Mouse (Mus musculus): ENCODE data around the gene Snx30. TPM values are rescaled to one million over a fixed set of nuclear protein-coding genes. Genes with fewer than 3 reads are reported as not detected.

Snx30 gene
- total and polyA plus RNA-seq, 3 experiments: 1.9 to 5.5 (median 4.7) TPM

DNA sequence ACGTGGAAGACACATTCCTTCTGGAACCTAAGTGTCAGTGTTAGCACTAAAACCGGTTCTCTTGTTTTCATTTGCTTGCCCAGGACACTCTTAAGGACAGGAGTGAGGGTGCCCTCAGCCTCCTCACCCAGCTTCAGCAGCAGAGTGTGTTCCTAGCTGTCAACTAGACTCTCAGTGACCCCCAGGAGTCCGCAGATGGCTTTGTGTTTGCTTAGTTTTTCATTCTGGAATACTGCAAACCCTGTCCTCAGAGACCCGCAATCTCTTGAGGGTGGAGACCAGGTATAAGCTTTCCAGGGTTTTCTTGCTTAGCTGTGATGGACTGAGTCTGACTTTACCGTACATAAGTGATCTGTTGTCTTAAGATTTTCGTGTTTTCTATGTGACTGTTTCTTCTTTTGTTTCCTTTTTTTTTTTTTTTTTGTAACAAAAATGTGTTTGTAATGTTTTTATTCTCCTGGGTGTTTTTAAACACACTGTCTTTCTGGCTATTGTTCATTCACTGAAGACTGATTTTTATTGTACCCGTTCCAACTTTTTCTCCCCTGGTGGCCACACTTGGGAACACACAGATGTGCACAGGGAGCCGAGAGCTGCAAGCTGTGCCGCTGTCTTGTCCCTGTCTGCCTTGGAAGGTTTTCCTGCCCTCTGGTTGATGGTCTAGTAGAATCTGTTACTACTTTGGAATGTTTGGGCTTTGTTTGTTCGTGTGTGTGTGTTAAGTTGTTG is 44.8 kb upstream of the Snx30 start:
- DNase-seq: peak; percentile 27 to 63
- peaks cover 9% of the 10 kb centered on the region for H3K4me1 ChIP-seq (ENCODE audit: control insufficient read depth, insufficient read depth, low read length)
- no peak overlapping the region for H3K4me3 ChIP-seq
- no peaks in the 10 kb centered on the region for H3K79me2 ChIP-seq (replicated peaks; ENCODE audit: control insufficient read depth, insufficient read depth, low read length)
- H3K36me3 ChIP-seq (ENCODE audit: control insufficient read depth, insufficient read depth, low read length): no peaks in the 10 kb centered on the region
- H3K9ac ChIP-seq (ENCODE audit: low read depth, low read length): no peak overlapping the region
- 34% methylated on average over 10 of the region's 10 CpGs for WGBS
- H3K27me3 ChIP-seq (ENCODE audit: control insufficient read depth, insufficient read depth, low read length): no peaks in the 10 kb centered on the region
- peak overlapping the region; percentile 29; the same call in 1 of the 2 replicates for H3K27ac ChIP-seq
- intact Hi-C loops (cut with DNase I): loop anchor here (5.0 kb wide), 1 partner anchor 143 kb away; no protein-coding TSS in a partner anchor
- TF ChIP-seq EP300 (IDR thresholded peaks at IDR 0.05; ENCODE audit: insufficient read depth, low read depth, low read length): no peak
- no peak for TF ChIP-seq POLR2A (IDR thresholded peaks at IDR 0.05; ENCODE audit: insufficient read depth, low read depth, low read length)
- peak; percentile 85 for TF ChIP-seq CTCF (IDR thresholded peaks at IDR 0.05)

DNA sequence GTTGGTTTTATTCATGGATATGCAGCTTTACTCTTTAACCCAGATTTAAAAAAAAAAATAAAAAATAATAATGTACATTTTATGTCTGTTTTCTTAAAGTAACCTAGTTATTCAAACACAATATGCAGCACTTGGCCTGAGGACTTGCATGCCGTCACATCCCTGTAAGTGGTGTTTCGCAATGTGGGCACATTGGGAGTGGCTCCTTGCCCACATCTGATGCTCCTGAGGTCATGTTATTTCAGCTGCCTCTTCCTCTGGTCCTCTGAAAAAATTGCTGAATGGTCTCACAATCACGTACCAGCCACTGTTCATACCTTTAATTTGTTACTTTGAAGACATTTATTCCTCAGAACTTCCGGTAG is 44.3 kb upstream of the Snx30 start:
- intact Hi-C loops (cut with DNase I): loop anchor here (5.0 kb wide), 1 partner anchor 144 kb away; no protein-coding TSS in a partner anchor
- no peaks in the 10 kb centered on the region for H3K36me3 ChIP-seq (ENCODE audit: control insufficient read depth, insufficient read depth, low read length)
- H3K4me3 ChIP-seq: no peak overlapping the region
- WGBS: 48% methylated on average over 4 of the region's 4 CpGs
- H3K27ac ChIP-seq: no peak overlapping the region
- DNase-seq: peak; percentile 53 to 70
- H3K27me3 ChIP-seq (ENCODE audit: control insufficient read depth, insufficient read depth, low read length): no peaks in the 10 kb centered on the region
- no peak overlapping the region for H3K9ac ChIP-seq (ENCODE audit: low read depth, low read length)
- peaks cover 9% of the 10 kb centered on the region for H3K4me1 ChIP-seq (ENCODE audit: control insufficient read depth, insufficient read depth, low read length)
- no peaks in the 10 kb centered on the region for H3K79me2 ChIP-seq (replicated peaks; ENCODE audit: control insufficient read depth, insufficient read depth, low read length)
- no peak; the same call in 1 of the 2 replicates for TF ChIP-seq CTCF (IDR thresholded peaks at IDR 0.05)
- TF ChIP-seq POLR2A (IDR thresholded peaks at IDR 0.05; ENCODE audit: insufficient read depth, low read depth, low read length): no peak
- 0 out of 2 replicates have a peak, but pooled peaks have one; percentile 14 for TF ChIP-seq EP300 (IDR thresholded peaks at IDR 0.05; ENCODE audit: insufficient read depth, low read depth, low read length)

DNA sequence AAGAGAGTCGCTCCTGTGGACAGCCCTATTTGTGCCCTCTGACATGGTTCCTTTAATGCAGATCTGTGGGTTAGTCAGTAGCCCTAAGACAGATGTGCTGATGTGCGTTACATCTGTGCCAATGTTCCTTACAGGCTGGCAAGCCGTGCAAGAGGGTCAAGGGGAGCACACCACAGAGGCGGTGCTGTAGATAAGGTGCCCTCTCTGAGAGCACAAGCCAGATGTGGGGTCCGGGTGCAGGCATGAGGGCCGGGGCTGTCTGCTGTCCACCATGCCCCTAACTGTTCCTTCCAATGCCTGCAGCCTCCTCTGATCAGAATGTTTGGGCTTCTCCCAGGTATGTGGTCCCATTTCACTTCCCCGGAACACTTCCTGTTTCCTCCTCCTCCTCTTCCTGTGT is 40.7 kb upstream of the Snx30 start:
- no peaks in the 10 kb centered on the region for H3K36me3 ChIP-seq (ENCODE audit: control insufficient read depth, insufficient read depth, low read length)
- H3K4me1 ChIP-seq (ENCODE audit: control insufficient read depth, insufficient read depth, low read length): peaks cover 9% of the 10 kb centered on the region
- no peak for DNase-seq
- peak overlapping the region; percentile 53 for H3K27ac ChIP-seq
- H3K27me3 ChIP-seq (ENCODE audit: control insufficient read depth, insufficient read depth, low read length): no peaks in the 10 kb centered on the region
- no peaks in the 10 kb centered on the region for H3K79me2 ChIP-seq (replicated peaks; ENCODE audit: control insufficient read depth, insufficient read depth, low read length)
- 35% methylated on average over 7 of the region's 7 CpGs for WGBS
- peak overlapping the region; percentile 1; the same call in 1 of the 2 replicates for H3K9ac ChIP-seq (ENCODE audit: low read depth, low read length)
- intact Hi-C loops (cut with DNase I): loop anchor here (5.0 kb wide), 1 partner anchor 148 kb away; no protein-coding TSS in a partner anchor
- H3K4me3 ChIP-seq: no peak overlapping the region; the same call in 1 of the 2 replicates
- no peak for TF ChIP-seq EP300 (IDR thresholded peaks at IDR 0.05; ENCODE audit: insufficient read depth, low read depth, low read length)
- TF ChIP-seq CTCF (IDR thresholded peaks at IDR 0.05): no peak
- TF ChIP-seq POLR2A (IDR thresholded peaks at IDR 0.05; ENCODE audit: insufficient read depth, low read depth, low read length): no peak

DNA sequence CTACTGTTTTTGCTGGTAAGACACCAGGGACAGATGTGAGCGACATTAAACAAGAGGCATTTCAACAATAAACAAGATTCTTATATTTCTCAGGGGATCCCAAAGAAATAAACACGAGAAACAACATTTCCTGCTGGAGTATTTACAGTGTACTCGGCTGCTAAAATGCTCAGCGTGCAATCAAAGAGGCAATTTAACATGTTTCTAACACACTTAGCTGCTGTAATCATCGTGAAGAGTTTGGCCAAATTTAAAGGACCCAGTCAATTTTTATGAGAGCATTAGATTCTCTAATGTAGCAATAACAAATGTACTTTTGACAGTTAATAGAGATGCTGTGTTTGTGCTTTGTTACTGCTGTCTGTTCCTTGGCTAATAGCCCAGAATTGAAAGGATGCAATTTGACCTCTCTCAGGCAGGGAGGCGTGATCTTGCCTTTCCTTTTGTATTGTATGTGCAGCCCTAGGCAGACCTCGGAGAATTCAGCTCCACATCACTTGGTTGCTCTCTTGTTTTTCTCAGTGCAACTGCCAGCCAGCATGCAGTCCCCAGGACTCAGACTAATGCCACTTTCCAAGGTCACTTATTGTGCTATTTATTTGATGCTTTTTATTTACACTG is 40.1 kb upstream of the Snx30 start:
- Histone ChIP-seq H3K27me3 (ENCODE audit: control insufficient read depth, insufficient read depth, low read length) (no peaks in the 10 kb centered on the region), H3K9ac (ENCODE audit: low read depth, low read length) (no peak overlapping the region), H3K36me3 (ENCODE audit: control insufficient read depth, insufficient read depth, low read length) (no peaks in the 10 kb centered on the region), H3K27ac (peak overlapping the region; percentile 53), H3K4me1 (ENCODE audit: control insufficient read depth, insufficient read depth, low read length) (peaks cover 7% of the 10 kb centered on the region), H3K79me2 (replicated peaks; ENCODE audit: control insufficient read depth, insufficient read depth, low read length) (no peaks in the 10 kb centered on the region), H3K4me3 (no peak overlapping the region; the same call in 1 of the 2 replicates)
- TF ChIP-seq POLR2A (IDR thresholded peaks at IDR 0.05; ENCODE audit: insufficient read depth, low read depth, low read length): no peak
- no peak for TF ChIP-seq CTCF (IDR thresholded peaks at IDR 0.05)
- no peak for TF ChIP-seq EP300 (IDR thresholded peaks at IDR 0.05; ENCODE audit: insufficient read depth, low read depth, low read length)
- intact Hi-C loops (cut with DNase I): no loop called here
- WGBS: 25% methylated on average over 7 of the region's 7 CpGs
- DNase-seq: no peak

DNA sequence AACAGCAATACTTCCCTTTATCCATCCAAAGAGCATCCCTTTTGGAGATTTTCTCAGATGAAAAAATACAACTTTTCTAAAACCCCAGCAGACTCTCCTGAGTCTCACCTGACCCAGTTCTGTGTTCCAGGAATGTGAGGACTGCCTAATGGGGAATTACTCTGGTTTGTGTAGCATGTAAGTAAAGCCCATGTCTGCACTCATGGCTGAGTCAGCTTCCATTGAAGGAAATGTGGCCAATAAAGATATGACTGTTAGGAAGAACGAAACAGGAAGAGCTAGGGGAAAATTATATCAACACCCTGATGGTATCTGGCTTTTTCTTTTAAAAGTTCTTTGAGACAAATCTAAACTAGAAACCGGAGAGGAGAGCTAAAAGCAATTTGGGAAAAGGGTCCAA is 37.9 kb upstream of the Snx30 start:
- no peak for TF ChIP-seq CTCF (IDR thresholded peaks at IDR 0.05)
- TF ChIP-seq EP300 (IDR thresholded peaks at IDR 0.05; ENCODE audit: insufficient read depth, low read depth, low read length): no peak
- no peak for TF ChIP-seq POLR2A (IDR thresholded peaks at IDR 0.05; ENCODE audit: insufficient read depth, low read depth, low read length)
- no peak for DNase-seq
- Histone ChIP-seq H3K27ac (no peak overlapping the region), H3K4me1 (ENCODE audit: control insufficient read depth, insufficient read depth, low read length) (peaks cover 4% of the 10 kb centered on the region), H3K9ac (ENCODE audit: low read depth, low read length) (no peak overlapping the region), H3K27me3 (ENCODE audit: control insufficient read depth, insufficient read depth, low read length) (no peaks in the 10 kb centered on the region), H3K4me3 (no peak overlapping the region), H3K79me2 (replicated peaks; ENCODE audit: control insufficient read depth, insufficient read depth, low read length) (no peaks in the 10 kb centered on the region), H3K36me3 (ENCODE audit: control insufficient read depth, insufficient read depth, low read length) (no peaks in the 10 kb centered on the region)
- intact Hi-C loops (cut with DNase I): no loop called here
- WGBS: 47% methylated on average over 2 of the region's 2 CpGs
